Mouse (Mus musculus): ENCODE measurements around the gene Lrrc43. TPM values are rescaled to one million over a fixed set of nuclear protein-coding genes. Genes with fewer than 3 reads are reported as not detected.

Gene Lrrc43
- polyA plus RNA-seq (2012; rRNA removed) = 3.4 and 3.8 TPM in 2 replicates

DNA sequence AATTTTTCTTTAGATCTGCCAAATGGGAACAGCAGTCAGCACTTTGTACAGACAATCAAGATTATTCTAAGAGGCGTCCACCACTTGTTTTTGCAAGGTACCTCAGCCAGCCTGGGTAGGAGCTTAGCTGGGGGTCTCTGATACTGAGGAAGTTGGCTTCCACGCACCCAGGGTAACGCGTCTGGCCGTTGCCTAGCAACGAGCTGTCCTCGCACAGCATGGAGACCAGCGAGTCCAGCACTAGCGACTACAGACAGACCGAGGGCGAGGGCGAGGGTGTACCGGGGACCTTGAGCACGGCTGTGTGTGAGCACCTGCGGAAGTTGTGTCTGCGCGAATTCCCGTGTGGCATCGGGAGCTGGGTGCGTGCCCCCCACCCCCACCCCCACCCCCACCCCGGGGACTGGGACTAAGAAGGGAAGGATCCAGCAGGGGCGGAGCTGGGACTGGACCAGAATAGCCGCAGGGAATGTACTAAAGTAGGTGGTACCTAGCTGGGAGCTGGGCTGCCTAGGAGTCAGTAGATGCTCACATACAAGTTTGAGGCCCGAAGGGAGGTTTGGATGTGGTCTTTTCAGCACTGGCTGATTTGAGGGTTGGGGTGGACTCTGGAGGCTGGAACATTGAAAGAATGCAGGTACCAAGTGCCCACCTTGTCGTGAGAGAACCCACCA, at the start of gene Lrrc43, which contains the start of gene Il31:
Gene Lrrc43, plus strand, starts transcription at position 194 of the 674 bp plus-strand sequence.
Gene Il31, minus strand, starts transcription at position 378 of the 674 bp plus-strand sequence.
- Histone ChIP-seq H3K4me1 (ENCODE audit: control insufficient read depth, insufficient read depth, low read length) (no peaks in the 10 kb centered on the region), H3K4me3 (replicated peaks; ENCODE audit: extremely low read depth, low read depth, low read length) (no peak within 1 kb of the TSS)
- TF ChIP-seq POLR2A (IDR thresholded peaks at IDR 0.05; ENCODE audit: borderline replicate concordance, extremely low read depth, low read depth, low read length) = no peak
- no peak for TF ChIP-seq CTCF (IDR thresholded peaks at IDR 0.05; ENCODE audit: insufficient read depth, low read length)
- no peak for DNase-seq
- 8% methylated on average over 25 of the region's 25 CpGs for WGBS

DNA sequence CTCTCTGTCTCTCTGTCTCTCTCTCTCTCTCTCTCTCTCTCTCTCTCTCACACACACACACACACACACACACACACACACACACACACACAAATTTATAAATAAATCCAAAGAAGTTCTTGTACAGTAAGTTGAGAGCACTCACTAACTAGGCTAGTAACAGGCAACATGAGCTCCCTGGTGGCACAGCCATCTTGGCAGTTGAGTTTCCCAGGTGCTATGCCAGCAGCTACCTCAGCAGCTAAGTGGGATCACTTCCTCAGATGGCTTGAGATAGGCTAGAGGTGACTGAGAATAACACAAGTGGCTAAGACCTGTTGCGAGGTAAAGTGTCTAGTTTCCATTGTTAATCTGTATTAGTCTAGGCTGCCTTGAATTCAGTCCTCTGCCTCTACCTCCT, 49.8 kb upstream of the Lrrc43 start:
- peaks cover 12% of the 10 kb centered on the region for H3K4me1 ChIP-seq (ENCODE audit: control insufficient read depth, insufficient read depth, low read length)
- 93% methylated on average over 1 of the region's 1 CpGs for WGBS
- H3K4me3 ChIP-seq (replicated peaks; ENCODE audit: extremely low read depth, low read depth, low read length) = no peak overlapping the region
- no peak for DNase-seq
- TF ChIP-seq POLR2A (IDR thresholded peaks at IDR 0.05; ENCODE audit: borderline replicate concordance, extremely low read depth, low read depth, low read length) (no peak), CTCF (IDR thresholded peaks at IDR 0.05; ENCODE audit: insufficient read depth, low read length) (no peak)

GRCm38 (mm10) chr5:123439941-123440340, 49.2 kb upstream of the Lrrc43 start:
- Histone ChIP-seq H3K4me3 (replicated peaks; ENCODE audit: extremely low read depth, low read depth, low read length) (no peak overlapping the region), H3K4me1 (ENCODE audit: control insufficient read depth, insufficient read depth, low read length) (peaks cover 10% of the 10 kb centered on the region)
- 77% methylated on average over 4 of the region's 4 CpGs for whole genome bisulfite sequencing
- DNase-seq = no peak
- no peak for TF ChIP-seq POLR2A (IDR thresholded peaks at IDR 0.05; ENCODE audit: borderline replicate concordance, extremely low read depth, low read depth, low read length)
- TF ChIP-seq CTCF (IDR thresholded peaks at IDR 0.05; ENCODE audit: insufficient read depth, low read length) = peak; percentile 36; the same call in 1 of the 2 replicates

DNA sequence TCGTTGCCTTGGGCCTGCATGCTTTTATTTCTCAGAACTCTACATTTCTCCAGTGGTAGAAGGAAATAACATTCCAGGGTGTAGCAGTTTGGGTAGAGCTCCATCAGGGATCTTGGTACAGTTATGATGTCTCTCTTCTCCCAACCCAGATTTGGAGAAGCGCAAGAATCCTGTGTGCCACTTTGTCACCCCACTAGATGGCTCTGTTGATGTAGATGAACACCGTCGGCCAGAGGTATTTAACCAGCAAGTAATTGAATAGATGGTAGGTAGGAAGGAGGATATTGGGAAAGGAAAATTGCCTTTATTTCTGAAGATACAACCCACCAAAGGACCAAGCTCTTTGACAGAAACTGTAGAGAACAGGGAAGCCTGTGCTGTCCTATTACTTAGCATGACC, 48.4 kb upstream of the Lrrc43 start:
- TF ChIP-seq POLR2A (IDR thresholded peaks at IDR 0.05; ENCODE audit: borderline replicate concordance, extremely low read depth, low read depth, low read length) = no peak
- TF ChIP-seq CTCF (IDR thresholded peaks at IDR 0.05; ENCODE audit: insufficient read depth, low read length) = no peak
- H3K4me1 ChIP-seq (ENCODE audit: control insufficient read depth, insufficient read depth, low read length) = peaks cover 9% of the 10 kb centered on the region
- no peak for DNase-seq
- no peak overlapping the region for H3K4me3 ChIP-seq (replicated peaks; ENCODE audit: extremely low read depth, low read depth, low read length)
- WGBS = 71% methylated on average over 4 of the region's 4 CpGs

- DNase-seq = no peak
- H3K4me3 ChIP-seq (replicated peaks; ENCODE audit: extremely low read depth, low read depth, low read length) = no peak overlapping the region
- WGBS = 91% methylated on average over 3 of the region's 3 CpGs
- TF ChIP-seq CTCF (IDR thresholded peaks at IDR 0.05; ENCODE audit: insufficient read depth, low read length) (no peak), POLR2A (IDR thresholded peaks at IDR 0.05; ENCODE audit: borderline replicate concordance, extremely low read depth, low read depth, low read length) (no peak)
- peaks cover 2% of the 10 kb centered on the region; the same call in 1 of the 2 replicates for H3K4me1 ChIP-seq (ENCODE audit: control insufficient read depth, insufficient read depth, low read length)
These were observed 46.8 kb upstream of the Lrrc43 start for GRCm38 (mm10) chr5:123442283-123442682.

DNA sequence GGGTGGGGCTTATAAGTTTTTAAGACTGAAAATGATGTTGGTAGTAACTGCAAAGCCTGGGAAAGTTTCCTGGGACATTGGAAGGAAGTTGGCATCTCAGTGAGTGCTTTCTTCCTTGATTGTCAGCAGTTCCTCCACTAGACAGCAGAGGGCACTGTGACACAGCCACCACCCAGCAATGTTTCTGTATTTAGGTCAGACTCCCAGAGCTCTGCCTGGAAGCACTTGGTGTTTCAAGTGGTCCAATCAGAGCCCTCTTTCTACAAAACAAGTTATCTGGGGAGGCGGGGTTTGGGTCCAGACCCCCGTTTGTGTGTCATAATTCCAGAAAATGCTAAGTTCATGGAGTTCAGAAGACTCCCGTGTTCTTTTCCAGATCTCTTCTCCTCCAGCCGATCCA, 45.0 kb upstream of the Lrrc43 start:
- no peaks in the 10 kb centered on the region for H3K4me1 ChIP-seq (ENCODE audit: control insufficient read depth, insufficient read depth, low read length)
- no peak overlapping the region for H3K4me3 ChIP-seq (replicated peaks; ENCODE audit: extremely low read depth, low read depth, low read length)
- 56% methylated on average over 4 of the region's 4 CpGs for WGBS
- DNase-seq = peak; percentile 54
- TF ChIP-seq POLR2A (IDR thresholded peaks at IDR 0.05; ENCODE audit: borderline replicate concordance, extremely low read depth, low read depth, low read length) (no peak), CTCF (IDR thresholded peaks at IDR 0.05; ENCODE audit: insufficient read depth, low read length) (peak; percentile 89)

- WGBS = 91% methylated on average over 5 of the region's 5 CpGs
- H3K4me1 ChIP-seq (ENCODE audit: control insufficient read depth, insufficient read depth, low read length) = no peaks in the 10 kb centered on the region
- no peak for TF ChIP-seq CTCF (IDR thresholded peaks at IDR 0.05; ENCODE audit: insufficient read depth, low read length)
- no peak for TF ChIP-seq POLR2A (IDR thresholded peaks at IDR 0.05; ENCODE audit: borderline replicate concordance, extremely low read depth, low read depth, low read length)
- no peak for DNase-seq
- H3K4me3 ChIP-seq (replicated peaks; ENCODE audit: extremely low read depth, low read depth, low read length) = no peak overlapping the region
These were observed 44.2 kb upstream of the Lrrc43 start for GRCm38 (mm10) chr5:123444849-123445334.

DNA sequence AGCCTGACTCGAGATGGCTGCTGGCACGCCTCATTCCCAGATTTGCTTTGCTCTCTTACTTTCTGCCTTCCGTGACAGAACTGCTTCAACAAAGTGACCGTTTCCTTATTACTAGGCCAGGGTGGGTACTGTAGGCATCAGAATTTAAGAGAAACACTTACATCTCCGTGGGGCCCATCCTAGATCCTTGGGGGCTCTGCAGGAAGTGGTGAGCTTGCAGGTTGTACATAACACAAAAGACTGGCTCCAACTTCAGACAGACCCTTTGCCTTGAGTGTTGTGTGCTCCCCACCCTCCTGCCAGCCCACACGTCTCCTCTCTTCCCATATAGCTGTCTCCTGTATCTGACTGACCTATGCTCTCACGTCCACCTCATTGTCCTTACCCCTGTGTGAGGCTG, 37.2 kb upstream of the Lrrc43 start:
- 87% methylated on average over 7 of the region's 7 CpGs for WGBS
- Histone ChIP-seq H3K4me3 (replicated peaks; ENCODE audit: extremely low read depth, low read depth, low read length) (no peak overlapping the region), H3K4me1 (ENCODE audit: control insufficient read depth, insufficient read depth, low read length) (no peaks in the 10 kb centered on the region)
- DNase-seq = no peak
- TF ChIP-seq POLR2A (IDR thresholded peaks at IDR 0.05; ENCODE audit: borderline replicate concordance, extremely low read depth, low read depth, low read length) (no peak), CTCF (IDR thresholded peaks at IDR 0.05; ENCODE audit: insufficient read depth, low read length) (no peak)

GRCm38 (mm10) chr5:123461420-123461819, 27.7 kb upstream of the Lrrc43 start:
- no peak for DNase-seq
- no peak for TF ChIP-seq CTCF (IDR thresholded peaks at IDR 0.05; ENCODE audit: insufficient read depth, low read length)
- TF ChIP-seq POLR2A (IDR thresholded peaks at IDR 0.05; ENCODE audit: borderline replicate concordance, extremely low read depth, low read depth, low read length) = no peak
- no peaks in the 10 kb centered on the region for H3K4me1 ChIP-seq (ENCODE audit: control insufficient read depth, insufficient read depth, low read length)
- no peak overlapping the region for H3K4me3 ChIP-seq (replicated peaks; ENCODE audit: extremely low read depth, low read depth, low read length)
- WGBS = 53% methylated on average over 5 of the region's 5 CpGs

DNA sequence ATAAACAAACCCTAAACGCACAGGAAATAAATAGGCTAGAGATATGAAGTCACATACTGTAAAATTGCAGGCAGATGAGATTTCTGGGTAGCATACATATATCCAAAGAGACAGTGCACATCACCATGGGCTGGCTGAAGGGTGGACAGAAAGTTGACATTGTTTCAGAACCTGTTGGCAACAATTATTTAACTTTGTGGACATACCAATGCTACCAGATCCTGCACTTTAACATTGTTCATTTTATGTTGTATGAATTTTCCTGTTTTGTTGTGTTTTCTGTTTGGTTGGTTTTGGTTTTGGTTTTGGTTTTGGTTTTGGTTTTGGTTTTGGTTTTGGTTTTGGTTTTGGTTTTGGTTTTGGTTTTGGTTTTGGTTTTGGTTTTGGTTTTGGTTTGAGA, 24.5 kb upstream of the Lrrc43 start:
- Histone ChIP-seq H3K4me3 (replicated peaks; ENCODE audit: extremely low read depth, low read depth, low read length) (no peak overlapping the region), H3K4me1 (ENCODE audit: control insufficient read depth, insufficient read depth, low read length) (no peaks in the 10 kb centered on the region)
- WGBS = 77% methylated on average over 1 of the region's 1 CpGs
- no peak for DNase-seq
- TF ChIP-seq CTCF (IDR thresholded peaks at IDR 0.05; ENCODE audit: insufficient read depth, low read length) (no peak), POLR2A (IDR thresholded peaks at IDR 0.05; ENCODE audit: borderline replicate concordance, extremely low read depth, low read depth, low read length) (no peak)
